Mouse (Mus musculus): ENCODE results near the gene Plb1. TPM values are rescaled to one million over a fixed set of nuclear protein-coding genes. Genes with fewer than 3 reads are reported as not detected.

Gene Plb1
- polyA plus RNA-seq, 1 experiment from 2014 or later, result 0.18 TPM

GRCm38 (mm10) chr5:32310802-32311201 is 78.3 kb downstream of the Plb1 start:
- DNase-seq, result no peak
- Histone ChIP-seq H3K27me3 (ENCODE audit: insufficient read depth, low read length) (no peaks in the 10 kb centered on the region), H3K36me3 (replicated peaks; ENCODE audit: insufficient read depth, low read length) (no peaks in the 10 kb centered on the region), H3K27ac (ENCODE audit: low read depth) (no peak overlapping the region), H3K9ac (replicated peaks) (no peak overlapping the region), H3K4me2 (ENCODE audit: low read depth, low read length) (no peak overlapping the region), H3K4me1 (ENCODE audit: insufficient read depth) (peaks cover 20% of the 10 kb centered on the region), H3K9me3 (ENCODE audit: low read length) (no peaks in the 10 kb centered on the region), H3K4me3 (ENCODE audit: low read depth, low read length) (no peak overlapping the region)
- 56% methylated on average over 5 of the region's 5 CpGs for WGBS (ENCODE audit: insufficient replicate concordance)
- no peak for TF ChIP-seq EP300 (IDR thresholded peaks at IDR 0.05; ENCODE audit: low read depth)
- TF ChIP-seq CTCF (IDR thresholded peaks at IDR 0.05; ENCODE audit: low read depth), result no peak
- no peak for ATAC-seq

GRCm38 (mm10) chr5:32311589-32312166 is 79.2 kb downstream of the Plb1 start:
- H3K27ac ChIP-seq (ENCODE audit: low read depth), result no peak overlapping the region
- no peak overlapping the region for H3K4me3 ChIP-seq (ENCODE audit: low read depth, low read length)
- H3K9ac ChIP-seq (replicated peaks), result no peak overlapping the region
- DNase-seq (peak; percentile 24), ATAC-seq (peak; percentile 63)
- no peaks in the 10 kb centered on the region for H3K27me3 ChIP-seq (ENCODE audit: insufficient read depth, low read length)
- peaks cover 20% of the 10 kb centered on the region for H3K4me1 ChIP-seq (ENCODE audit: insufficient read depth)
- TF ChIP-seq EP300 (IDR thresholded peaks at IDR 0.05; ENCODE audit: low read depth) (no peak), CTCF (IDR thresholded peaks at IDR 0.05; ENCODE audit: low read depth) (no peak)
- H3K9me3 ChIP-seq (ENCODE audit: low read length), result no peaks in the 10 kb centered on the region
- 56% methylated on average over 3 of the region's 3 CpGs for WGBS (ENCODE audit: insufficient replicate concordance)
- H3K4me2 ChIP-seq (ENCODE audit: low read depth, low read length), result no peak overlapping the region
- H3K36me3 ChIP-seq (replicated peaks; ENCODE audit: insufficient read depth, low read length), result no peaks in the 10 kb centered on the region

- Histone ChIP-seq H3K9me3 (ENCODE audit: low read length) (no peaks in the 10 kb centered on the region), H3K4me1 (ENCODE audit: insufficient read depth) (peaks cover 17% of the 10 kb centered on the region), H3K4me3 (ENCODE audit: low read depth, low read length) (no peak overlapping the region), H3K9ac (replicated peaks) (no peak overlapping the region), H3K27ac (ENCODE audit: low read depth) (no peak overlapping the region), H3K36me3 (replicated peaks; ENCODE audit: insufficient read depth, low read length) (no peaks in the 10 kb centered on the region), H3K4me2 (ENCODE audit: low read depth, low read length) (no peak overlapping the region), H3K27me3 (ENCODE audit: insufficient read depth, low read length) (no peaks in the 10 kb centered on the region)
- WGBS (ENCODE audit: insufficient replicate concordance), result 36% methylated on average over 6 of the region's 6 CpGs
- ATAC-seq, result no peak
- TF ChIP-seq CTCF (IDR thresholded peaks at IDR 0.05; ENCODE audit: low read depth) (no peak), EP300 (IDR thresholded peaks at IDR 0.05; ENCODE audit: low read depth) (no peak)
- no peak for DNase-seq
Observed at GRCm38 (mm10) chr5:32313671-32314070, 81.2 kb downstream of the Plb1 start.

- no peaks in the 10 kb centered on the region for H3K27me3 ChIP-seq (ENCODE audit: insufficient read depth, low read length)
- no peak overlapping the region for H3K27ac ChIP-seq (ENCODE audit: low read depth)
- DNase-seq, result no peak
- ATAC-seq, result no peak
- no peaks in the 10 kb centered on the region for H3K9me3 ChIP-seq (ENCODE audit: low read length)
- H3K4me3 ChIP-seq (ENCODE audit: low read depth, low read length), result no peak overlapping the region
- H3K4me1 ChIP-seq (ENCODE audit: insufficient read depth), result peaks cover 17% of the 10 kb centered on the region
- 56% methylated on average over 2 of the region's 2 CpGs for WGBS (ENCODE audit: insufficient replicate concordance)
- H3K36me3 ChIP-seq (replicated peaks; ENCODE audit: insufficient read depth, low read length), result no peaks in the 10 kb centered on the region
- no peak overlapping the region for H3K9ac ChIP-seq (replicated peaks)
- TF ChIP-seq CTCF (IDR thresholded peaks at IDR 0.05; ENCODE audit: low read depth), result no peak
- TF ChIP-seq EP300 (IDR thresholded peaks at IDR 0.05; ENCODE audit: low read depth), result no peak
- no peak overlapping the region for H3K4me2 ChIP-seq (ENCODE audit: low read depth, low read length)
Observed at GRCm38 (mm10) chr5:32314731-32315130, 82.2 kb downstream of the Plb1 start.

- H3K4me3 ChIP-seq (ENCODE audit: low read depth, low read length), result no peak overlapping the region
- H3K4me2 ChIP-seq (ENCODE audit: low read depth, low read length), result no peak overlapping the region
- H3K27ac ChIP-seq (ENCODE audit: low read depth), result no peak overlapping the region
- WGBS (ENCODE audit: insufficient replicate concordance), result 44% methylated on average over 7 of the region's 7 CpGs
- TF ChIP-seq EP300 (IDR thresholded peaks at IDR 0.05; ENCODE audit: low read depth) (no peak), CTCF (IDR thresholded peaks at IDR 0.05; ENCODE audit: low read depth) (peak; percentile 79)
- no peaks in the 10 kb centered on the region for H3K4me1 ChIP-seq (ENCODE audit: insufficient read depth)
- DNase-seq, result peak; percentile 39
- H3K36me3 ChIP-seq (replicated peaks; ENCODE audit: insufficient read depth, low read length), result no peaks in the 10 kb centered on the region
- no peak overlapping the region for H3K9ac ChIP-seq (replicated peaks)
- ATAC-seq, result no peak
- H3K9me3 ChIP-seq (ENCODE audit: low read length), result no peaks in the 10 kb centered on the region
- no peaks in the 10 kb centered on the region for H3K27me3 ChIP-seq (ENCODE audit: insufficient read depth, low read length)
Observed at GRCm38 (mm10) chr5:32322146-32322811, 89.8 kb downstream of the Plb1 start.

- ATAC-seq (no peak), DNase-seq (no peak)
- Histone ChIP-seq H3K36me3 (replicated peaks; ENCODE audit: insufficient read depth, low read length) (no peaks in the 10 kb centered on the region), H3K4me1 (ENCODE audit: insufficient read depth) (no peaks in the 10 kb centered on the region), H3K4me2 (ENCODE audit: low read depth, low read length) (no peak overlapping the region), H3K9ac (replicated peaks) (no peak overlapping the region), H3K9me3 (ENCODE audit: low read length) (no peaks in the 10 kb centered on the region), H3K27ac (ENCODE audit: low read depth) (no peak overlapping the region), H3K4me3 (ENCODE audit: low read depth, low read length) (no peak overlapping the region), H3K27me3 (ENCODE audit: insufficient read depth, low read length) (no peaks in the 10 kb centered on the region)
- TF ChIP-seq CTCF (IDR thresholded peaks at IDR 0.05; ENCODE audit: low read depth) (no peak), EP300 (IDR thresholded peaks at IDR 0.05; ENCODE audit: low read depth) (0 out of 2 replicates have a peak, but pooled peaks have one; percentile 26)
- 51% methylated on average over 7 of the region's 7 CpGs for WGBS (ENCODE audit: insufficient replicate concordance)
Observed at GRCm38 (mm10) chr5:32328139-32328538, 95.6 kb downstream of the Plb1 start.

Data from liver, postnatal 0 days (tissue).